Mouse (Mus musculus): ENCODE measurements at regions not wholly inside any gene's neighbourhood (a gene's known extent, or its start where the extent isn't known, plus 50 kb on each side); places are given as distances from the start of the nearest gene placed in this dataset.

GRCm38 (mm10) chr14:82998135-82998534, 1445.2 kb upstream of the Pcdh17 start:
- no peak for DNase-seq (ENCODE audit: low spot score)

- DNase-seq (ENCODE audit: low spot score): no peak
Observed at GRCm38 (mm10) chr14:83002178-83002911, 1441.0 kb upstream of the Pcdh17 start.

GRCm38 (mm10) chr14:83008549-83008948, 1434.8 kb upstream of the Pcdh17 start:
- DNase-seq (ENCODE audit: low spot score): peak; percentile 11

- no peak for DNase-seq (ENCODE audit: low spot score)
Observed at GRCm38 (mm10) chr14:83021886-83022285, 1421.5 kb upstream of the Pcdh17 start.
